Mouse (Mus musculus) brain, adult 2 months (tissue): ENCODE measurements at regions not wholly inside any gene's neighbourhood (a gene's known extent, or its start where the extent isn't known, plus 50 kb on each side); places are given as distances from the start of the nearest gene placed in this dataset.

Experiments used
- DNase-seq: peaks from one replicate; pipeline ENCODE4 v3.0.0; 2011; ENCODE audit warnings: low read depth, low spot score

DNA sequence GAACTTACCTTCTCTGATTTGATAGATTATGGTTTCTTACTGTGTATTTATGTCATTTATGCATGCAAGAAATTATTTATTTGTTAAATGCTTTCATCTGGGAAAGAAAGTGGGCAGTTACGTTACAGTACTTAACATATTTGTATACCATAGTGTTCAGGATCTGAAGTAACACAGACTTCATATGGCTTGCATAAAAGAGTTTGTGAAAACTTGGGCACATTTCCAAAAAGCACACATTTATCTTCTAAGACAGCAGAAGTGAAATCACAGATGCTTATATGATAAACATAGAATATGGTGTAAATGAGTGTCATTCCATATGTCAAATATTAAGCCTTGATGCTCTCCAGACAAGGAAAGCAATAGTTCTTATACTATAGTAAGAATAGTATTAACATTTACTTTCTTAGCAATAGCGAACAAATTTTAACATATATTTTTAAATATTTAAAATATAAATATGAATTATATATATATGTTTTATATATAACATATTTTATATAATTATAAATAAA, 4549.1 kb upstream of the Gm7489 start:
- DNase-seq: no peak

DNA sequence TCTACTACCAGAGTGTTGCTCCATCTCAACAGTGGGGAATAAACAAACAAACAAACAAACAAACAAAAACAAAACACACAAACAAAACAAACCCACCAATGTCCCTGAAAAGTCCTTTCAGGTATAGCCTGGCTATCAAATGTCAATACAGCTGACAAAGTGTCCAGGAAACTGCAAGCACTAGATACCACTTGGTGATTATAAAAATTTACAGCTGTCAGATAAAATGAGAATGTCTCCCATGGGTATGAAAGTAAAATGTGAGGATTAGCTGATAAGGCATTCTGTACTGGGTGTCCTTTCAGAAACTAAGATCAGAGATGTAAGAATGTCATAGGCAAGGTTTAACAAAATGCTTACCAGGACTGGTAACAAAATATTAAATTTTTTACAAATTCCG, 4537.7 kb upstream of the Gm7489 start:
- DNase-seq: no peak

DNA sequence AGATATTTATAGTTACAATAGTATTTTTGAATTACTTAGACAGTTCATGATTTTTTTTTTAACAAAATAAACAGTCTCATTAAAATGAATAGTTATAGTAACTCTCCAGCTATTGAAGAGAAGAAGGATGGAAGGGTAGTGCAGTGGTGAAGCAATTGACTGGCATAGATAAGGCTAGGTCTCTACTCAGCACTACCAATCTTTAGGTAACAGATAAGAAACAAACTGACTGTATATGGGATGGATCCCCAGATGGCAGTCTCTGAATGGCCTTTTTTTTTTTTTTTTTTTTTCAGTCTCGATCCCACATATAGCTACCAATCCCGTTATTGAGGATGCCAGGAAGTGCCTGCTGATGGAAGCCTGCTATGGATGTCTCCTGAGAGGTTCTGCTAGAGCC, 4528.6 kb upstream of the Gm7489 start:
- no peak for DNase-seq

DNA sequence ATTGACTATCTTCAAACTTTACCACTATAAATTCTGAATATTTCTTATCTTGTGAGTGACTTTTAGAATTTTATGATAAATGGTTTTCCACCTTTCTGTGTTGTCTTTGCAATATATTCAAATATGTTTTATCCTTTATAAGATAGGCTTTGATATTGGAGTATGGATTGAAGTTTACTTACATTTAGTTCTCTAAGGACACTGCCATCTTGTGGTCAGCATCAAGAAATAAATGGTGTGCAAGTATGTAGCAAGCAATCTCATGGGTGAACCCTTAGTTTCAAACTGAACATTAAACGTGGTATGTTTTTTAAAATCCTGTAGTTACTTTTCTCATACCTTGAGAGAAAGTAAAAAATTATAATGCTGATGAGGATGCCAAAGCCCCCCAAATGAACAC, 4488.7 kb upstream of the Gm7489 start:
- DNase-seq: peak; percentile 44

DNA sequence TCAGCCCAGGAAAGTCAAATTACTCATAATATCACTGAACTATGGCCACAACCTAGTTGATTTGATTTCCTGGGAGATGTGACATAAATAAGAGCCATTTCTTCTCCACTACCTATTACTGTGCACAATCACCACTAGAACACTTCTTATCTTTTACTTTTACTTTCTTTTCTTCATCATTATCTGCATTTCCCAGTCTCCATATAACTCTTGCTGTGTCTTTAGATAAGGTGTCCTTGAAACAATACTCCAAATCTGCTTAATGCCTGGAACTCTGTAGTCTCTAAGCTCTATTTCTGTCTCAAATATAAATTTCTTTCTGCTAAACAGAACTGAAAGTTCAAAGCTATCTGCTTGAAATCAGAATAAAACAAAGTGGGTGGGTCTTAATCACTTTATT, 4471.0 kb upstream of the Gm7489 start:
- DNase-seq: no peak

DNA sequence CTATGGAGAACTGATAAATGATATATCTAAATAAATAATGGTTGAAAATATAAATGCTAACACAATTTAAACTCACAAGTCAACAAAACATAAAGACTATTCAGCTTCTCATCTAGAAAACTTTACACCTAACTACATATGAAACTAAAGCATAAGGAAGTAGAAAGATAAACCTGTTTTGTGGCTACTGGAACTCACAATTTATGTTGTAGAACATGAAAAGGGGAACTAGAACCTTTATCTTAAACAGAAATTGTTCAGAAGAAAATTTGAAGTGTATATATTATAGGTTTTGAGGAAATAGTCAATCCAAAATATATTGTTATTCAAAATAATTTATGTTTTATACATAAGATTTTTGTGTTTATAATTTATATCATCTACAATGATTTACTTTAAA, 4433.4 kb upstream of the Gm7489 start:
- no peak for DNase-seq

DNA sequence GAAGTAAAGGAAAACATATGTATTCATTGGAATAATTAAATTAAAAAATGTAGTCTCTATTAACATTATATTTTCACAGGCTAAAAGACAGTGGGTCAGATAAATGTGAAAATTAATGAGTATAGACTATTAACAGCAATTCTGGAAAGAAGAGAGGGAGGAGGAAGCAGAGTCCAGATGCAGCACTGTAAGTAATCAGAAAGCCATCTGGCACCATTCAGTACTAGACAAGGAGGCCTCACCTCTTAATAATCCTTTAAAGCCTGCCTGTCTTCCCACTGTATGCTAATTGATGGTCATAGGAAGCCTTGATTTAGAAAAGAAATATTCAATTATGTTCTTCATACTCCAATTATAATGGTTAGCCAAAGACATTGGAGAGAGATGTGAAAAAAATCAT, 4400.1 kb upstream of the Gm7489 start:
- no peak for DNase-seq

DNA sequence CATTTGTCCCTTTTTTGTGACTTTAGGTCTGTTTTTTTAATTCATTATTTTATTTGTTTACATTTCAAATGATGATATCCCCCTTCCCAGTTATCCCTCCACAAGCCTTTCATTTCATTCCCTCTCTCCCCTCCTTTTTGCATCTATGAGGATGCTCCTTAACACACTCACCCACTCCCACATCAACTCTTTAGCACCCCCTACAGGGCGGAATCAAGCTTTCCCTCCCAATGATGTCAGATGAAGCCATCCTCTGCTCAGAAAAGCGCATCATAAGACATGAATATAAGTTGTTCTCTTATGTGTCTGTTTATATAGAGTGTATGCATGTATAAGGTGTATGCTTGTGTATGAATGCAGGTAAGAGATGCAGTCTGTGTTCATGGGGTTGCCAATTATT, 4391.9 kb upstream of the Gm7489 start:
- no peak for DNase-seq

DNA sequence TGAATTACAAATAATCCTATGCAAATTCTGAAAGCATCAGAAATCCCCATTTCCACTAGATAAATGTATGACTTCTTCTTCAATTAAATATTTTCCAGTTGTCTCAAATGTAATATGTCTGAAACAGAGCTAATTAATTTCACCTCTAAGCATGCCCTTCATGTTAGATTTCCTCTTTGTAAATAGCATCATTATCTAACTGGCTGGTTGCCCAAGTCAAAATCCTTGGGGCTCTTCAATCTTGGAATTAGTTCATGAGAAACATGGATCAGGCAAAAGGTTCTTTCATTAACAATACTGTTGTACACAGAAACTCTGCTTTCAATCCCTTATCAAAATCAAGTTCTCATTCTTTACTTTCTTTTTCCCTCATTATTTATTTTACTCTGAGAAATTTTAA, 4382.9 kb upstream of the Gm7489 start:
- DNase-seq: peak; percentile 2
